ENCODE assay signal across 28 mouse cellular contexts in genomic region chr11:8762133-8762532, GRCm38 (mm10).
DNase-seq lines count a peak whose midpoint lies in the region; ATAC-seq and TF ChIP-seq lines count a peak whose summit lies in the region.
"Had no signal": no experiment of that assay in that cellular context is flagged by ENCODE, and none has a peak within 500 bp of the region (broad histone marks: within the 10 kb centered on the region; RNA-seq: fewer than 3 reads in every experiment).

No protein-coding gene starts in this region.

- no peak overlapping the region for H3K9ac ChIP-seq in intestine, embryonic 14.5 days (ENCODE audit: low read length)
- no peak overlapping the region for H3K9ac ChIP-seq in intestine, postnatal 0 days (ENCODE audit: low read depth, low read length)
- H3K9ac ChIP-seq in limb, embryonic 14.5 days (ENCODE audit: low read depth, low read length, severe bottlenecking), result no peak overlapping the region
- no peak overlapping the region for H3K9ac ChIP-seq in midbrain, embryonic 13.5 days (replicated peaks)
- no peak overlapping the region for H3K9ac ChIP-seq in forebrain, embryonic 13.5 days
- H3K9ac ChIP-seq: embryonic facial prominence, embryonic 15.5 days; heart, embryonic 13.5 days; hindbrain, embryonic 15.5 days; liver, embryonic 15.5 days; lung, embryonic 14.5 days; midbrain, embryonic 12.5 days had no signal

- 44% methylated on average over 2 of the region's 2 CpGs for WGBS in intestine, embryonic 14.5 days
- 69% methylated on average over 2 of the region's 2 CpGs for WGBS in intestine, postnatal 0 days
- WGBS in limb, embryonic 14.5 days, result 47% methylated on average over 2 of the region's 2 CpGs
- 79% methylated on average over 2 of the region's 2 CpGs for WGBS in midbrain, embryonic 13.5 days
- WGBS in forebrain, embryonic 13.5 days, result 73% methylated on average over 2 of the region's 2 CpGs

- no peaks in the 10 kb centered on the region for H3K27me3 ChIP-seq in intestine, embryonic 14.5 days (replicated peaks; ENCODE audit: control insufficient read depth, insufficient read depth, low read length)
- no peaks in the 10 kb centered on the region for H3K27me3 ChIP-seq in intestine, postnatal 0 days (replicated peaks; ENCODE audit: control insufficient read depth, insufficient read depth, low read length)
- H3K27me3 ChIP-seq in limb, embryonic 14.5 days (ENCODE audit: control insufficient read depth, insufficient read depth, low read length), result no peaks in the 10 kb centered on the region
- no peaks in the 10 kb centered on the region for H3K27me3 ChIP-seq in midbrain, embryonic 13.5 days
- no peaks in the 10 kb centered on the region for H3K27me3 ChIP-seq in forebrain, embryonic 13.5 days
- H3K27me3 ChIP-seq: embryonic facial prominence, embryonic 15.5 days; heart, embryonic 13.5 days; hindbrain, embryonic 15.5 days; liver, embryonic 15.5 days; megakaryocyte, embryonic 14.5 days; midbrain, embryonic 12.5 days had no signal

- no peaks in the 10 kb centered on the region for H3K9me3 ChIP-seq in intestine, embryonic 14.5 days (ENCODE audit: control insufficient read depth, low read length)
- H3K9me3 ChIP-seq in intestine, postnatal 0 days (ENCODE audit: control insufficient read depth), result no peaks in the 10 kb centered on the region
- no peaks in the 10 kb centered on the region for H3K9me3 ChIP-seq in limb, embryonic 14.5 days (ENCODE audit: control insufficient read depth, low read length)
- no peaks in the 10 kb centered on the region for H3K9me3 ChIP-seq in midbrain, embryonic 13.5 days
- H3K9me3 ChIP-seq in forebrain, embryonic 13.5 days (replicated peaks), result no peaks in the 10 kb centered on the region
- H3K9me3 ChIP-seq: embryonic facial prominence, embryonic 10.5 days; embryonic facial prominence, embryonic 15.5 days; heart, embryonic 13.5 days; hindbrain, embryonic 10.5 days; hindbrain, embryonic 15.5 days; liver, embryonic 15.5 days; megakaryocyte, embryonic 14.5 days; midbrain, embryonic 12.5 days had no signal

- peaks cover 12% of the 10 kb centered on the region; the same call in 1 of the 2 replicates for H3K4me1 ChIP-seq in intestine, embryonic 14.5 days (replicated peaks; ENCODE audit: control insufficient read depth, insufficient read depth, low read length)
- no peaks in the 10 kb centered on the region for H3K4me1 ChIP-seq in intestine, postnatal 0 days (replicated peaks; ENCODE audit: control insufficient read depth, insufficient read depth, low read length)
- H3K4me1 ChIP-seq in bone marrow macrophage, adult 2 months (ENCODE audit: control insufficient read depth, insufficient read depth, low read length), result peaks cover 14% of the 10 kb centered on the region
- peaks cover 36% of the 10 kb centered on the region for H3K4me1 ChIP-seq in limb, embryonic 14.5 days (ENCODE audit: control insufficient read depth, insufficient read depth, low read length)
- H3K4me1 ChIP-seq in midbrain, embryonic 13.5 days (replicated peaks), result no peaks in the 10 kb centered on the region
- H3K4me1 ChIP-seq in forebrain, embryonic 13.5 days, result no peaks in the 10 kb centered on the region
- H3K4me1 ChIP-seq: heart, embryonic 13.5 days; hindbrain, embryonic 15.5 days; liver, embryonic 15.5 days; midbrain, embryonic 12.5 days had no signal

- no peak overlapping the region for H3K4me3 ChIP-seq in intestine, embryonic 14.5 days (ENCODE audit: low read depth, low read length)
- H3K4me3 ChIP-seq in intestine, postnatal 0 days (ENCODE audit: low read depth, low read length), result no peak overlapping the region
- no peak overlapping the region for H3K4me3 ChIP-seq in bone marrow macrophage, adult 2 months (ENCODE audit: insufficient read depth, low read length)
- no peak overlapping the region for H3K4me3 ChIP-seq in limb, embryonic 14.5 days (replicated peaks; ENCODE audit: low read length)
- no peak overlapping the region for H3K4me3 ChIP-seq in midbrain, embryonic 13.5 days (replicated peaks)
- H3K4me3 ChIP-seq in forebrain, embryonic 13.5 days, result no peak overlapping the region
- H3K4me3 ChIP-seq: embryonic facial prominence, embryonic 10.5 days; embryonic facial prominence, embryonic 15.5 days; heart, adult 2 months; heart, embryonic 13.5 days; hindbrain, embryonic 10.5 days; hindbrain, embryonic 15.5 days; left cerebral cortex, adult 2 months; liver, embryonic 15.5 days; megakaryocyte, embryonic 14.5 days; midbrain, embryonic 12.5 days had no signal

- H3K36me3 ChIP-seq in intestine, embryonic 14.5 days (ENCODE audit: control insufficient read depth, insufficient read depth, low read length), result no peaks in the 10 kb centered on the region
- no peaks in the 10 kb centered on the region for H3K36me3 ChIP-seq in intestine, postnatal 0 days (ENCODE audit: control insufficient read depth, insufficient read depth)
- no peaks in the 10 kb centered on the region for H3K36me3 ChIP-seq in limb, embryonic 14.5 days (ENCODE audit: control insufficient read depth, insufficient read depth, low read length)
- no peaks in the 10 kb centered on the region for H3K36me3 ChIP-seq in midbrain, embryonic 13.5 days
- H3K36me3 ChIP-seq in forebrain, embryonic 13.5 days (ENCODE audit: poor library complexity, severe bottlenecking), result no peaks in the 10 kb centered on the region
- H3K36me3 ChIP-seq: embryonic facial prominence, embryonic 10.5 days; embryonic facial prominence, embryonic 15.5 days; heart, embryonic 13.5 days; hindbrain, embryonic 10.5 days; hindbrain, embryonic 15.5 days; liver, embryonic 15.5 days; midbrain, embryonic 12.5 days had no signal

- no peak for DNase-seq in intestine, embryonic 14.5 days (ENCODE audit: low spot score)
- no peak for DNase-seq in limb, embryonic 14.5 days (ENCODE audit: low spot score)
- no peak for DNase-seq in yolk sac, embryonic 10.5 days (ENCODE audit: low spot score)
- DNase-seq: adrenal gland, postnatal 14 days; cerebellum, adult 11-12 months; cerebellum, adult 9-11 months; gastrocnemius, postnatal 25 days; heart, adult 2 months; heart, postnatal 10 days; kidney, adult 8-10 months; lung, embryonic 14.5 days; lung, postnatal 14 days had no signal

- H3K27ac ChIP-seq in intestine, embryonic 14.5 days (ENCODE audit: low read depth), result 0 out of 2 replicates have a peak overlapping the region, but pooled peaks have one; percentile 4
- no peak overlapping the region for H3K27ac ChIP-seq in intestine, postnatal 0 days (ENCODE audit: low read depth, low read length)
- H3K27ac ChIP-seq in bone marrow macrophage, adult 2 months (ENCODE audit: insufficient read depth, low read depth, low read length), result peak overlapping the region; percentile 55
- H3K27ac ChIP-seq in limb, embryonic 14.5 days (replicated peaks; ENCODE audit: low read depth, low read length), result no peak overlapping the region; the same call in 1 of the 2 replicates
- no peak overlapping the region for H3K27ac ChIP-seq in midbrain, embryonic 13.5 days
- H3K27ac ChIP-seq in forebrain, embryonic 13.5 days, result no peak overlapping the region
- H3K27ac ChIP-seq: embryonic facial prominence, embryonic 15.5 days; heart, adult 2 months; heart, embryonic 13.5 days; hindbrain, embryonic 15.5 days; left cerebral cortex, adult 2 months; liver, embryonic 15.5 days; midbrain, embryonic 12.5 days had no signal

- TF ChIP-seq POLR2A in bone marrow macrophage, adult 2 months (IDR thresholded peaks at IDR 0.05; ENCODE audit: borderline replicate concordance, low read depth, low read length), result no peak
- TF ChIP-seq POLR2A in limb, embryonic 14.5 days (IDR thresholded peaks at IDR 0.05; ENCODE audit: borderline replicate concordance, extremely low read depth, insufficient read depth, insufficient read length), result no peak

- H3K4me2 ChIP-seq in intestine, embryonic 14.5 days (ENCODE audit: low read length), result no peak overlapping the region
- H3K4me2 ChIP-seq in intestine, postnatal 0 days (replicated peaks; ENCODE audit: low read depth), result no peak overlapping the region
- H3K4me2 ChIP-seq in limb, embryonic 14.5 days (replicated peaks; ENCODE audit: low read depth, low read length, severe bottlenecking), result no peak overlapping the region
- no peak overlapping the region for H3K4me2 ChIP-seq in midbrain, embryonic 13.5 days (replicated peaks)
- H3K4me2 ChIP-seq in forebrain, embryonic 13.5 days, result no peak overlapping the region
- H3K4me2 ChIP-seq: embryonic facial prominence, embryonic 15.5 days; heart, embryonic 13.5 days; hindbrain, embryonic 15.5 days; liver, embryonic 15.5 days; lung, embryonic 14.5 days; midbrain, embryonic 12.5 days had no signal

- peak; percentile 47; the same call in 1 of the 2 replicates for ATAC-seq in intestine, embryonic 14.5 days (replicated peaks; ENCODE audit: low FRiP score, low TSS enrichment, low read depth)
- ATAC-seq in intestine, postnatal 0 days, result no peak
- peak; percentile 42 to 53; a peak in 3 of 4 replicates for ATAC-seq in hematopoietic stem cell, adult 5-6 weeks (replicated peaks in 1 of 2; ENCODE audit: insufficient read depth in 1 of 2, low FRiP score in 2 of 2, low TSS enrichment in 1 of 2, low read depth in 1 of 2, poor library complexity in 2 of 2, severe bottlenecking in 2 of 2)
- peak; percentile 36; the same call in 1 of the 2 replicates for ATAC-seq in limb, embryonic 14.5 days (ENCODE audit: low FRiP score, low read depth)
- no peak for ATAC-seq in midbrain, embryonic 13.5 days
- no peak for ATAC-seq in forebrain, embryonic 13.5 days
- ATAC-seq: forebrain, embryonic 14.5 days; inflammation-experienced regulatory T-cells, adult 6 months had no signal

- TF ChIP-seq CTCF in intestine, postnatal 0 days (IDR thresholded peaks at IDR 0.05; ENCODE audit: low read depth), result no peak
- no peak for TF ChIP-seq CTCF in bone marrow macrophage, adult 2 months (IDR thresholded peaks at IDR 0.05; ENCODE audit: low read depth, low read length)

Comparison
In these comparisons a context has a peak if more than half of its experiments do, and no peak if none do; other contexts are left out.
1. ATAC-seq: peak in intestine, embryonic 14.5 days (single experiment), hematopoietic stem cell, adult 5-6 weeks (2 of 2) and limb, embryonic 14.5 days (single experiment); none in intestine, postnatal 0 days (single experiment), midbrain, embryonic 13.5 days (single experiment) and forebrain, embryonic 13.5 days (single experiment).
2. H3K27ac ChIP-seq: peak in intestine, embryonic 14.5 days (single experiment) and bone marrow macrophage, adult 2 months (single experiment); none in intestine, postnatal 0 days (single experiment), limb, embryonic 14.5 days (single experiment), midbrain, embryonic 13.5 days (single experiment) and forebrain, embryonic 13.5 days (single experiment).